ENCODE assay signal across 8 mouse cellular contexts in the genomic region with DNA sequence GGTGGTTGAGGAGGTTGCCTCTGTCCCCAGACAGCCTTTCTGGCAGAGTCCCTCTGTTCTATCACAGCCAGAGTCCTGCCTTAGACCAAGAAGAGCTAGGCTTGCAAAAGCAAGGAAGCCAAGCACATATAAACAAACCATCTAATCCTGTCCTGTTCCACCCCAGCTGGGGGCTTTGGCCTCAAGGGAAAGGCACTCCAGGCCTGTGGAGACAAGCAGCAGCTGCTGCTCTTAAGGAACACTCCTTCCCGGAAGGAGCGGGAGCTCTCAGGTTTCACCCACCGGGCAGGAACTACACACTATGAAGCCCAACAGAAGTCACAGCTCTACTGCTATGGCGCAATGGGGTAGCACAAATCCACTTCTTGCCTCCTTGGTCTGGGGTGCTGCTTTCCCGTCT.
A peak's percentile ranks its signal among the peaks of the same experiment; 100 is the strongest.
DNase-seq lines count a peak whose midpoint lies in the region; ATAC-seq and TF ChIP-seq lines count a peak whose summit lies in the region.

No protein-coding gene starts in this region.

- H3K36me3 ChIP-seq in midbrain, embryonic 10.5 days: peaks cover 33% of the 10 kb centered on the region
- no peaks in the 10 kb centered on the region for H3K36me3 ChIP-seq in midbrain, postnatal 0 days (ENCODE audit: insufficient read depth, low read length)
- no peaks in the 10 kb centered on the region for H3K36me3 ChIP-seq in stomach, embryonic 15.5 days

- H3K27ac ChIP-seq in midbrain, embryonic 10.5 days (replicated peaks): peak overlapping the region; percentile 73
- H3K27ac ChIP-seq in midbrain, postnatal 0 days (ENCODE audit: low read depth, low read length): no peak overlapping the region
- peak overlapping the region; percentile 31 for H3K27ac ChIP-seq in stomach, embryonic 15.5 days

- WGBS in midbrain, embryonic 10.5 days: 47% methylated on average over 5 of the region's 5 CpGs
- 50% methylated on average over 5 of the region's 5 CpGs for WGBS in midbrain, postnatal 0 days
- 38% methylated on average over 5 of the region's 5 CpGs for WGBS in lung, adult 2 months
- WGBS in stomach, embryonic 15.5 days: 36% methylated on average over 5 of the region's 5 CpGs

- TF ChIP-seq POLR2A in lung, adult 2 months (IDR thresholded peaks at IDR 0.05; ENCODE audit: borderline replicate concordance, extremely low read depth, low read depth, low read length): 0 out of 2 replicates have a peak, but pooled peaks have one; percentile 13

- H3K27me3 ChIP-seq in midbrain, embryonic 10.5 days (ENCODE audit: low read depth, poor library complexity, severe bottlenecking): no peaks in the 10 kb centered on the region
- H3K27me3 ChIP-seq in midbrain, postnatal 0 days (ENCODE audit: insufficient read depth, low read length): no peaks in the 10 kb centered on the region
- H3K27me3 ChIP-seq in stomach, embryonic 15.5 days (replicated peaks): no peaks in the 10 kb centered on the region

- no peak overlapping the region; the same call in 1 of the 2 replicates for H3K9ac ChIP-seq in midbrain, postnatal 0 days (replicated peaks; ENCODE audit: low read length, poor library complexity, severe bottlenecking)
- no peak overlapping the region for H3K9ac ChIP-seq in stomach, embryonic 15.5 days

- no peaks in the 10 kb centered on the region for H3K9me3 ChIP-seq in midbrain, embryonic 10.5 days (replicated peaks)
- no peaks in the 10 kb centered on the region for H3K9me3 ChIP-seq in midbrain, postnatal 0 days (ENCODE audit: low read length)
- no peaks in the 10 kb centered on the region for H3K9me3 ChIP-seq in stomach, embryonic 15.5 days

- H3K4me1 ChIP-seq in midbrain, embryonic 10.5 days: peaks cover 40% of the 10 kb centered on the region
- peaks cover 7% of the 10 kb centered on the region for H3K4me1 ChIP-seq in midbrain, postnatal 0 days (ENCODE audit: insufficient read depth, low read length)
- 0 out of 2 replicates have a peak, but pooled peaks cover 3% of the 10 kb centered on the region for H3K4me1 ChIP-seq in lung, adult 2 months (ENCODE audit: control insufficient read depth, insufficient read depth, low read length)
- H3K4me1 ChIP-seq in stomach, embryonic 15.5 days: peaks cover 4% of the 10 kb centered on the region

- no peak for TF ChIP-seq CTCF in midbrain, postnatal 0 days (IDR thresholded peaks at IDR 0.05)
- no peak for TF ChIP-seq CTCF in lung, adult 2 months (IDR thresholded peaks at IDR 0.05; ENCODE audit: insufficient read depth, low read length)

- no peak for DNase-seq in midbrain, embryonic 10.5 days (ENCODE audit: low spot score)
- no peak for DNase-seq in midbrain, postnatal 0 days (ENCODE audit: low spot score)
- DNase-seq in heart, postnatal 14 days: peak; percentile 23 to 37
- DNase-seq in lung, adult 2 months: peak; percentile 26
- no peak for DNase-seq in left cerebral cortex, postnatal 14 days (ENCODE audit: low spot score in 2 of 2)
- no peak for DNase-seq in thymus, postnatal 14 days
- DNase-seq in thymus, postnatal 10 days (ENCODE audit: low spot score in 2 of 2): no peak

- H3K4me3 ChIP-seq in midbrain, embryonic 10.5 days: no peak overlapping the region
- no peak overlapping the region for H3K4me3 ChIP-seq in midbrain, postnatal 0 days (ENCODE audit: low read depth, low read length)
- H3K4me3 ChIP-seq in lung, adult 2 months (replicated peaks; ENCODE audit: extremely low read depth, low read depth, low read length): no peak overlapping the region
- H3K4me3 ChIP-seq in stomach, embryonic 15.5 days (replicated peaks): no peak overlapping the region

- intact Hi-C loops in heart, postnatal 14 days (cut with DNase I): loop anchor here (2.0 to 5.0 kb wide), 3 partner anchors 52 to 314 kb away; partner anchors contain the start of gene Pknox2
- intact Hi-C loops in left cerebral cortex, postnatal 14 days (cut with DNase I): loop anchor here (2.0 to 5.0 kb wide), 2 partner anchors 54 to 230 kb away; partner anchors contain the start of gene Pknox2

- no peak overlapping the region for H3K4me2 ChIP-seq in midbrain, postnatal 0 days (ENCODE audit: low read depth, low read length, poor library complexity, severe bottlenecking)
- H3K4me2 ChIP-seq in stomach, embryonic 15.5 days: peak overlapping the region; percentile 24; the same call in 1 of the 2 replicates

- no peak for ATAC-seq in midbrain, postnatal 0 days (ENCODE audit: low FRiP score)
- ATAC-seq in stomach, embryonic 15.5 days (ENCODE audit: insufficient read depth, low FRiP score, low read depth): peak; percentile 69; the same call in 1 of the 2 replicates

Comparison
In these comparisons a context has a peak if more than half of its experiments do, and no peak if none do; other contexts are left out.
1. DNase-seq: peak in heart, postnatal 14 days (2 of 2) and lung, adult 2 months (single experiment); none in midbrain, embryonic 10.5 days (single experiment), midbrain, postnatal 0 days (single experiment), left cerebral cortex, postnatal 14 days (0 of 2), thymus, postnatal 14 days (single experiment) and thymus, postnatal 10 days (0 of 2).